Mouse (Mus musculus) WW6 (cell line): Measurements from ENCODE around the gene Tssc4.

ENCODE experiments used
- DNase-seq: peaks from one replicate; pipeline ENCODE4 v3.0.0-alpha.2; 2013; ENCODE audit warnings: low read depth, low spot score

The Tssc4 gene

GRCm38 (mm10) chr7:143109696-143110095 lies 40.6 kb downstream of the Tssc4 start:
- DNase-seq = no peak

DNA sequence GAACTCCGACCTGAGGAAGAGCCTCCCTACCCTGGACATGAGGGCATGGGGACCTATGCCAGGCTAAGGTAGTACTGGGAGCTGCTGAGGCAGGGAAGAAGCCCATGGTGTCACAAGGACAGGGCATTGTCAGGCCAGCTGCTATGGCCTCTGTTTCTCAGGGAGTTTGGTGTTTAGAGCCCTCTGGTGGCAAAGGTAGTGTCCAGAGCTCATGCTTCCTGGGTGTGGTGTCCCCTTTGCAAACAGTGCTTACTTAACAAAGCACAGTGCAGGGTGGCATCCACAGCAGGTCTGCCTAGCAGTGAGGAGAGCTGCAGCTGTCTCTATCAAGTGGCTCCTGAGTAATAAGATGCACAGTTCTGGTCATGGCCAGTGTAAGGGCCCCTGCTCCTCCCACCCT lies 41.8 kb downstream of the Tssc4 start:
- no peak for DNase-seq

- no peak for DNase-seq
Measured at GRCm38 (mm10) chr7:143111719-143112118, 42.7 kb downstream of the Tssc4 start.

GRCm38 (mm10) chr7:143112395-143112794 lies 43.3 kb downstream of the Tssc4 start:
- DNase-seq = no peak

GRCm38 (mm10) chr7:143114773-143115172 lies 45.7 kb downstream of the Tssc4 start:
- DNase-seq = no peak

GRCm38 (mm10) chr7:143116521-143116920 lies 47.5 kb downstream of the Tssc4 start:
- DNase-seq = no peak

- no peak for DNase-seq
Measured at GRCm38 (mm10) chr7:143119407-143119806, 50.4 kb downstream of the Tssc4 start.

DNA sequence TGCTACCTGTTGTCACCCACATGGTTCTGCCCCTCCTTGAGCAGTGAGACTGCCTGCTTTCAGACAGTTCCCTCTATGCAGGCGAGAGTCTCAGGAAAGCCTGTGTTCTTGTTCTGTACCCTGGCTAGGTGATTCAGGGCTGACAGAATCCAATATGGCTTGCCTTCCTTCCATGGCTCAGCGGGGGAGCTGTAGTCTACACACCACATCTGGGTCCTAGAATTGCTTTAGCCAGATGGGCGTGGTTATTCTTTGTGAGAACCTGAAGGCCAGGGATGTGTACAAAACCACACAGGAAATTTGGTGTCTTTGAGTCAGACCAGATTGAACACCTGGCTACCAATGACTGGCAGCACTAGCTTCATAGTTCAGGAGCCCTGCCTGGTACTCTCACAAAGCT lies 50.8 kb downstream of the Tssc4 start:
- no peak for DNase-seq
